Mouse (Mus musculus): ENCODE results near the gene Def8. TPM values are rescaled to one million over a fixed set of nuclear protein-coding genes. Genes with fewer than 3 reads are reported as not detected.

Def8 gene
- polyA plus RNA-seq, 1 experiment from 2014 or later, result 43.6 TPM

DNA sequence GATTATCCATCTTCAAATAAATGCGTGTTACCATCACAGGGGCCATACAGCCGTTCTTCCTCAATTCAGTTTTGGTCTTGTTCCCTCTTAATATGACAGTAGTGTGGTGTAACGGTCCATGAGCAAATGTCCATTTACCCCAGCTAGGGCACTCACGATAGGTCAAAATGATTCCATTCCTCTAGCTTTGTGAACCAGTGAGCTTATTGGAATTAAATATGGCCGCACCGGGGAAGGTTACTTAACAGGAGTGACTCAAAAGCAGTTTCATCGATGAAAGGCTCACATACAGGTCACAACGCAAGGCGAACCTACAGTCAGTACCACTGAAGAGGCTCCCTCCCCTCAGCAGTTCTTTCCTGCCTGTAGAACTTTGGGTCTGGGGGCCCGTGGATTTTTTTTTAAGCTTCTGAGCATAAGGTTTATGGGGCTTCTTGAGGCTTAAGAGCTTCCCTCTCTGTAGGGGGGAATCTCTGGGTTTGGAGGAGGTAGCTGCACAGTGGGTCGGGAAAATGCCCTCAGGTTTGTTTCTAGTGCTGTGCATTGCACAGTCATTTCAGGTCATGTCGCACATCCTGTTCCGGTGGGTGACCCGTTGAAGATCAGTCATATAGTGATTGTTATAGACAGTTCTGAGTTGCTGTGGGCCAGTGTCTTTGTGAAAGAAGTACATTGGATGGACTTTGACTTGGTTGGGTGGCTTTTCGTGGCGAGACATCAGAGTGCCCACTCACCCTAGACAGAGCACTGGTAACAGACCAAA is 55.3 kb downstream of the Def8 start:
- Histone ChIP-seq H3K36me3 (peaks cover 36% of the 10 kb centered on the region), H3K4me3 (peak overlapping the region; percentile 97), H3K27ac (peak overlapping the region; percentile 98), H3K27me3 (ENCODE audit: low read depth, poor library complexity, severe bottlenecking) (no peaks in the 10 kb centered on the region), H3K4me1 (peaks cover 19% of the 10 kb centered on the region), H3K9me3 (replicated peaks) (no peaks in the 10 kb centered on the region)
- WGBS, result 43% methylated on average over 16 of the region's 16 CpGs
- no peak for DNase-seq (ENCODE audit: low spot score)

GRCm38 (mm10) chr8:123482627-123483026 is 59.3 kb downstream of the Def8 start:
- Histone ChIP-seq H3K27me3 (ENCODE audit: low read depth, poor library complexity, severe bottlenecking) (no peaks in the 10 kb centered on the region), H3K9me3 (replicated peaks) (no peaks in the 10 kb centered on the region), H3K4me1 (peaks cover 11% of the 10 kb centered on the region), H3K27ac (no peak overlapping the region), H3K36me3 (peaks cover 75% of the 10 kb centered on the region), H3K4me3 (no peak overlapping the region)
- 86% methylated on average over 7 of the region's 7 CpGs for WGBS
- no peak for DNase-seq (ENCODE audit: low spot score)

- peaks cover 99% of the 10 kb centered on the region for H3K36me3 ChIP-seq
- H3K4me3 ChIP-seq, result no peak overlapping the region
- WGBS, result 92% methylated on average over 15 of the region's 15 CpGs
- H3K4me1 ChIP-seq, result no peaks in the 10 kb centered on the region
- no peak for DNase-seq (ENCODE audit: low spot score)
- H3K9me3 ChIP-seq (replicated peaks), result no peaks in the 10 kb centered on the region
- no peak overlapping the region for H3K27ac ChIP-seq
- no peaks in the 10 kb centered on the region for H3K27me3 ChIP-seq (ENCODE audit: low read depth, poor library complexity, severe bottlenecking)
Measured at GRCm38 (mm10) chr8:123491280-123492075, 68.2 kb downstream of the Def8 start.

GRCm38 (mm10) chr8:123492898-123493297 is 69.6 kb downstream of the Def8 start:
- Histone ChIP-seq H3K27ac (no peak overlapping the region), H3K4me3 (no peak overlapping the region), H3K4me1 (no peaks in the 10 kb centered on the region), H3K27me3 (ENCODE audit: low read depth, poor library complexity, severe bottlenecking) (no peaks in the 10 kb centered on the region), H3K9me3 (replicated peaks) (no peaks in the 10 kb centered on the region), H3K36me3 (peaks cover 99% of the 10 kb centered on the region)
- no peak for DNase-seq (ENCODE audit: low spot score)
- WGBS, result 98% methylated on average over 9 of the region's 9 CpGs

DNA sequence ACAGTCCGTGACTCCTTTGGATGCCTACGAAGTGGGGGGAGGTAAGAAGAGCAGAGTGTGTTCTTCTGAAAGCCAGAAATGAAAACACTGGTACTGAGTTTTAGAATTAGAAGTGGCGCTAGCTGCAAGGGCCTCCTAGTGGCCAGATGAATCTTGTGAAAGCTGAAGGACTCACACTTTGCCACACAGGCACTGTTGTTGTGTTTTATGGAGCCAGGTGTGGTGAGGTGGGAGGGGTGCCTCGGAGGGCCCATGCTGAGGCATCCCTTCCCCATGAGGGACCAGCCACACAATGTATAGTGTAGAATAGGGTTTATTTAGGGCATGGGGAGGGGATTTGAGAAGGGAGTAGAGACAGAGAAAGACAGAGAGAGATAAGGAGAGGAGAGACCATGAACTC is 74.4 kb downstream of the Def8 start:
- 88% methylated on average over 4 of the region's 4 CpGs for WGBS
- Histone ChIP-seq H3K27ac (no peak overlapping the region), H3K9me3 (replicated peaks) (no peaks in the 10 kb centered on the region), H3K4me1 (no peaks in the 10 kb centered on the region), H3K27me3 (ENCODE audit: low read depth, poor library complexity, severe bottlenecking) (no peaks in the 10 kb centered on the region), H3K4me3 (no peak overlapping the region), H3K36me3 (peaks cover 100% of the 10 kb centered on the region)
- DNase-seq (ENCODE audit: low spot score), result no peak

GRCm38 (mm10) chr8:123498963-123499362 is 75.6 kb downstream of the Def8 start:
- WGBS, result 92% methylated on average over 11 of the region's 11 CpGs
- Histone ChIP-seq H3K4me1 (no peaks in the 10 kb centered on the region), H3K27me3 (ENCODE audit: low read depth, poor library complexity, severe bottlenecking) (no peaks in the 10 kb centered on the region), H3K9me3 (replicated peaks) (no peaks in the 10 kb centered on the region), H3K4me3 (no peak overlapping the region), H3K27ac (no peak overlapping the region), H3K36me3 (peaks cover 100% of the 10 kb centered on the region)
- no peak for DNase-seq (ENCODE audit: low spot score)

- no peaks in the 10 kb centered on the region for H3K9me3 ChIP-seq (replicated peaks)
- no peak overlapping the region for H3K4me3 ChIP-seq
- 95% methylated on average over 11 of the region's 11 CpGs for WGBS
- H3K27ac ChIP-seq, result no peak overlapping the region
- H3K4me1 ChIP-seq, result no peaks in the 10 kb centered on the region
- DNase-seq (ENCODE audit: low spot score), result no peak
- no peaks in the 10 kb centered on the region for H3K27me3 ChIP-seq (ENCODE audit: low read depth, poor library complexity, severe bottlenecking)
- H3K36me3 ChIP-seq, result peaks cover 100% of the 10 kb centered on the region
Measured at GRCm38 (mm10) chr8:123499556-123499955, 76.2 kb downstream of the Def8 start.

GRCm38 (mm10) chr8:123502192-123502591 is 78.9 kb downstream of the Def8 start:
- DNase-seq (ENCODE audit: low spot score), result no peak
- no peaks in the 10 kb centered on the region for H3K27me3 ChIP-seq (ENCODE audit: low read depth, poor library complexity, severe bottlenecking)
- H3K36me3 ChIP-seq, result peaks cover 100% of the 10 kb centered on the region
- H3K27ac ChIP-seq, result no peak overlapping the region
- 94% methylated on average over 5 of the region's 5 CpGs for WGBS
- no peaks in the 10 kb centered on the region for H3K4me1 ChIP-seq
- H3K4me3 ChIP-seq, result no peak overlapping the region
- no peaks in the 10 kb centered on the region for H3K9me3 ChIP-seq (replicated peaks)

- no peak overlapping the region for H3K27ac ChIP-seq
- no peak for DNase-seq (ENCODE audit: low spot score)
- H3K9me3 ChIP-seq (replicated peaks), result no peaks in the 10 kb centered on the region
- over 99% methylated on average over 6 of the region's 6 CpGs for WGBS
- H3K4me3 ChIP-seq, result no peak overlapping the region
- H3K4me1 ChIP-seq, result no peaks in the 10 kb centered on the region
- no peaks in the 10 kb centered on the region for H3K27me3 ChIP-seq (ENCODE audit: low read depth, poor library complexity, severe bottlenecking)
- H3K36me3 ChIP-seq, result peaks cover 100% of the 10 kb centered on the region
Measured at GRCm38 (mm10) chr8:123503801-123504467, 80.6 kb downstream of the Def8 start.

- Histone ChIP-seq H3K27me3 (ENCODE audit: low read depth, poor library complexity, severe bottlenecking) (no peaks in the 10 kb centered on the region), H3K4me1 (no peaks in the 10 kb centered on the region), H3K4me3 (no peak overlapping the region), H3K9me3 (replicated peaks) (no peaks in the 10 kb centered on the region), H3K27ac (no peak overlapping the region), H3K36me3 (peaks cover 100% of the 10 kb centered on the region)
- WGBS, result 93% methylated on average over 9 of the region's 9 CpGs
- DNase-seq (ENCODE audit: low spot score), result no peak
Measured at GRCm38 (mm10) chr8:123504591-123505195, 81.4 kb downstream of the Def8 start.

GRCm38 (mm10) chr8:123505267-123505666 is 81.9 kb downstream of the Def8 start:
- H3K36me3 ChIP-seq, result peaks cover 99% of the 10 kb centered on the region
- H3K9me3 ChIP-seq (replicated peaks), result no peaks in the 10 kb centered on the region
- 90% methylated on average over 4 of the region's 4 CpGs for WGBS
- H3K27me3 ChIP-seq (ENCODE audit: low read depth, poor library complexity, severe bottlenecking), result no peaks in the 10 kb centered on the region
- no peaks in the 10 kb centered on the region for H3K4me1 ChIP-seq
- no peak overlapping the region for H3K27ac ChIP-seq
- DNase-seq (ENCODE audit: low spot score), result no peak
- no peak overlapping the region for H3K4me3 ChIP-seq

DNA sequence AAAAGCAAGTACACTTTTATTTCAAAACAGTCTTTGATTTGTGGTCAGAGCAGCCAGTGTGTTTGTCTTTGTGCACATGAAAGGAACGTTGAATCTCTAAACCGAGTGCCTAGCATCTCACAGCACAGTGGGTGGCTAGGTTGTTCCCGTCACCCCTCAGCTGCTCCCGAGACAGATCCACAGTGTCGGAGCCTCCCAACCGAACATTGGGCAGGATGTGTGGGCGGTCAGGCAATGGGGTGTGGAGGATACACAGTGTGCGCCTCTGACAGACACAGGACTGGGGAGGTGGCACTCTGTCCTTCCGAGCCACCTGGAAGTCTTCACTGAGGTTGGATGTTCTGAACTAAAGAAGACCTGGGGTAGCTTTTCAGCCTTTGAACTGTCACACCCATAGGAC is 82.4 kb downstream of the Def8 start:
- no peaks in the 10 kb centered on the region for H3K9me3 ChIP-seq (replicated peaks)
- WGBS, result 91% methylated on average over 9 of the region's 9 CpGs
- H3K4me1 ChIP-seq, result no peaks in the 10 kb centered on the region
- H3K27me3 ChIP-seq (ENCODE audit: low read depth, poor library complexity, severe bottlenecking), result no peaks in the 10 kb centered on the region
- no peak for DNase-seq (ENCODE audit: low spot score)
- H3K4me3 ChIP-seq, result no peak overlapping the region
- no peak overlapping the region for H3K27ac ChIP-seq
- H3K36me3 ChIP-seq, result peaks cover 94% of the 10 kb centered on the region
